Mouse (Mus musculus) layer of hippocampus, adult 9-10 months (tissue): ENCODE results near the gene Ano5.
A peak's percentile ranks its signal among the peaks of the same experiment; 100 is the strongest.

Experiments
- DNase-seq: peaks from one replicate; pipeline ENCODE4 v3.0.0; 2022; ENCODE audit warnings: low spot score

The Ano5 gene

DNA sequence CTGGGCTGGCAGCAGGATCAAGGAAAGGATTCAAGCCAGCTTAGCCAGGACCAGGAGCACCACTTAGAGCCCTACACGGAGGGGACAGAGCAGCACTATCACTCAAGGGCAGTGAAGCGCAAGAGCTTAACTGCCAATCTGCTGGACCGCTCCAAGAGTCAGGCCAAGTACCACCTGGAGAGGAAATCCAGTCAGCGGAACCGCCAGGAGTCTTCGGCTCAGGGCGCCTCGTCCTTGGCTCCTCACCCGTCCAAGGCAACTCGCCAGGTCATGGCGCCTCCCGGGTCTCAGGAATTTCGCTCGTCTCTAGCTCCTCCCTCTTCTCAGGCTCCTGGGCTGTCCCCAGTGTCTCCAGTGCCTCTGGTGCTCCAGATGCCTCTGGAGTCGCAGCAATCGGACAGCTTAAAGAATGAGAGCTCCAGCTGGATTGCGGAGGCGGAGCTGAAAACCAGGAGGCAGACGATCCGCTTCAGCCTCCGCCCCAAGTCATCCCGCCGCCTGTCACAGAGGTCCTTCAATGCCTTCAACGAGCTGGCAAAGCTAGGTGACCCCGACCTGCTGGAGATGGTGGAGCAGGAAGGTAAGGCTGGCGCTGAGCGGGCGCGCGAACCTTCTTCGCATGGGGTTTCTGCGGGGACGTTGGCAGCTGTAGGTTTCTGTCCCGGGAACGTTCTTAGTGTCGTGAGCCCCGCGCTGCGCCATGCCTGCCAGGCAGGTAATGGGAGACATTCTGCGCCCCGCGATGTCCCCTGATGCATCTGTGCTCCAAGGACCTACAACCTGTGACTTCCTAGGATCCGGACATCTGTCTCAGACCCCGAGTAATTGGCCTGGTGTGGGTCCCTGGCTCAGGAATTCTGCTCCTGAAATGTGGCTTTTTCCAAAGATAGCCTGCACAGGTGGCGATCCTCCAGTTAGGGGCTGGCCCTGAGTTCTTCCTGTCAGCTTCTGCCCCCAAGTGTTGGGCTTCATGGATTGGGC lies at the start of gene Ano5:
Gene Ano5, plus strand, starts transcription at position 359 of the 981 bp plus-strand sequence.
- peak; percentile 2 for DNase-seq

DNA sequence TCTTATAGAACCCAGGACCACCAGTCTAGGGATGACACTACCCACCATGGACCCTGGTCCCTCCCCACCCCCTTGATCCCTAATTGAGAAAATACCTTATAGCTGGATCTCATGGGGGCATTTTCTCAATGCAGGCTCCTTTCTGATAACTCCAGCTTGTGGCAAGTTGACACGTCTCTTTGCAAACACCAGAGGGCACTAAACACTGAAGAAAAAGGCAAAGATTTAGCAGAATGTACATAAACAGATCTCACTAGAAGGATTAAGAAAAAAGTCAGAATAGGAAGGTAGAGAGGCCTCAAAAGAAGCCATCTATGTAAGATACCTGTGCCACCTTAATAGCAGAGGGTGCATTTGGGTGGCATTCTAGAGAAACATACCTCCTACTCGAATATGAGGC lies 11.4 kb upstream of the Ano5 start:
- DNase-seq: no peak

DNA sequence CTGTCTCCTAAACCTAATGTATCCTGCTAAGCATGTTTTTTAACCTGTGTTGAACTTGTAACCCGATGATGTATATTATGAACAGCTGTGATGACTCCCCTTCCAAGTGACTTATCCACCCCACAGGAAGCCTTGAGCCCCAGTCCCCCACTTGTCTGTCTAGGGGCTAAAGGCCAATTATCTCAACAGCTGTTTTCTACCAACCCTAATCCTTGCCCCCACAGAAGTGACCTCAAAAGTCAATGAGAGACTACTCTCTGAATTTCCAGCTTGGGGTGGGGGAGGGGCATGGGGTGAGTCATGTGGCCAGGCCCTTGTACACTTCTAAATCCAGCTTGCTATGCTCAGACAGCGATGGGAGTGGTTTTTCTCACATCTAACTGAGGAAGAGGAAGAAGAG lies 6.9 kb upstream of the Ano5 start:
- no peak for DNase-seq

DNA sequence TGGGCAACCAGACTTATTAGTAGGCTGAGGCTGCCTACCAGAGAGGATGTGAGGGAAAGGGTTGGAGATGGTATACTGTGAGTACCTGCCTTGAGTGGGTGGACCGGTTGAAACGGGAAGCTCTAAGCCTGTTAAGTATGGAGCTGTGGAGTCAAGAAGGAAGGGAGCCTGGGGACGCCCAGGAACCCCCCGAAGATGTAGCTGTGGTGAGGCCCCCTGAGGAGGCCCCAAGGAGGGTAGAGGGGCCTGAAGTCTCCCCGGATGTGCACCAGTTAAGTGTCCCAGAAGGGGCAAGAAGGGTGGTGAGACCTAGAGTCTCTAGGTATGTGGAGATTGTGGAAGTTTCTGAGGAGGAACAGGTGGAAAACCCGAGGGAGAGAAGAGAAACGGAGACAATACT lies 682 bp upstream of the Ano5 start:
- no peak for DNase-seq

DNA sequence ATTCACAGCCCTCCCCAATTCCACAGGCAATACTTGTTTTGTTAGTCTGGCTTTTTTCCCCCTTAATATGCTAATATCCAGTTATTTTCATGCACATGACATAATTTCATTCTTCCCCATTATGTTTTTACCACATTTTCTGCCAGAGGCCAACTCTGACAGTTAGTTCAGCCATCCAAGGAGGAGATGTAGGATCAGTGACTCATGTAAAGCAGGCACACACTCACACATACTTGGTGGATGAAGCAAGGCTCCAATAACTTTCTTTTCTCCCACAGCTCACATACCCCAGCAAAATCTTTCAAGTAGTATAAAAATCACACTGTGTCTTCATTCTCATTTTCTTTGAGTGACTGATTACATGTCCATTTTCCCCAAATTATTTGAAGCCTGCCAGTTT lies 28.5 kb downstream of the Ano5 start:
- no peak for DNase-seq

DNA sequence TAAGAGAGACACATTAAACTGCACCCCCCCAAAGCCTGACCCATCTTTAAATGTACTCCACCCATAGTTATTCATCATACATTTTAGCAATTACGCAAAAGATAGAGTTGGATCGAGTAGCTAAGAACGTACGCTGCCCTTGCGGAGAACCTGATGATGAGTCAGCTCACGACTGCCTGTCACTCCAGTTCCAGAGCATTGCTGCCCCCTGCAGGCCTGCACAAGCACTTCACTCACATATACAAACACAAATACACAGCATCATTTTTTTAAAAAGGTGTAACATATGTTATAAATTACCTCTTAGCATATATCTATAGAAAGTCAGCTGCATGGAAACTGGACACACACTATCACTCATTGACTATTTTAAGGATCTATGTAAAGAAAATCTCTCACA lies 29.9 kb downstream of the Ano5 start:
- no peak for DNase-seq

DNA sequence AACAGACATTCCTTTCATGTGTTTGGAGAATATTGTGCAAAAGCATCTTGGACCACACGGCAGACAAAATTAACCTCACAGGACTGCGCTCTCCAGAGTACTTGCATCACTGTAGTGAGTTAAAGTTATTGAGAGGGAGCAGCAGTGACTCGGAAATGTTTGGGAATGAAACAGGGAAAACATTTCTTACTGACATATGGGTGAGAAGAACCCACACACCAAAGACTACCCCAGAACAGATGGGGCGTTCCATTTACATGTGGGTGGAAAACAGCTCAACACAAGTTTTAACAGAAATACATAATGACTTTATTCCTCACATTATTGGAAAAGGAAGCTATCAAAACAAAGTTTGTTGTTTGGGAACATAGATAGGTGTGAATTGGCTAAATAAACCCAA lies 89.2 kb downstream of the Ano5 start:
- DNase-seq: peak; percentile 29

DNA sequence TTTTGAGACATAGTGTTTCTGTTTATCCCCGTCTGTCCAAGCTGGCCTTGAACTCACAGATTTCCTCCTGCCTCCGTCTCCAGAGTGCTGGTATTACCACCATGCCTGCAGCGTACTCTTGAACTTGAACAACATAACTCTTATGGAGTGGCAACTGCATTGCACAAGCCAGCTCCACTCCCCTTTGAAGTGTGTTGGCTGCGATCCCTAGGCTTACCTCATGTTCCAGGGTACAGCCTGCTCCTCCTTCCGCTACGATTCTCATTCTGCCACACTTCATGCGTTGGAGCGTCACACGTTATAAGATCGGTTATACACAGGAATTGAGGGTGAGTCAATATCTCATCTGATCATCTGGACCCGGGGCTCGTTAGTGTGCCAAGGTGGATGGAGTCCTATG lies 92.9 kb downstream of the Ano5 start:
- DNase-seq: no peak

DNA sequence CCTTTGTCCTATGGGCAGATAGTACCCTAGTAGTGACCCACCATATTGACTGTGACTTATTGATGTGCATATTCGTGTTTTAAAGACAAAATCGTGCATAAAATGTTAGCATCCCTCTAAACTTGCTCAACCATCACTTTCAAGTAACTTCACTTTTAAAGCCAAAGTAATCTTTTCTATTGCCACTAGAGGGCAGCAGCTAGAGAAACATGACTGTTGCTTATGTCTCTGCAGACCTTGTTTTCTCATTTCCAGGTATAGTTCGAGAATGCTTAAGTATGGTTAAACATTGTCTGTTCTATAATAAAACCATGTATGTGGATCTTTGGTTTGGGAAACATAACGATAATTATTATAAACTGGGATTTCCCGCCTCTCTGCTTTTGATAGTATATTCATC lies 103.6 kb downstream of the Ano5 start:
- DNase-seq: no peak

DNA sequence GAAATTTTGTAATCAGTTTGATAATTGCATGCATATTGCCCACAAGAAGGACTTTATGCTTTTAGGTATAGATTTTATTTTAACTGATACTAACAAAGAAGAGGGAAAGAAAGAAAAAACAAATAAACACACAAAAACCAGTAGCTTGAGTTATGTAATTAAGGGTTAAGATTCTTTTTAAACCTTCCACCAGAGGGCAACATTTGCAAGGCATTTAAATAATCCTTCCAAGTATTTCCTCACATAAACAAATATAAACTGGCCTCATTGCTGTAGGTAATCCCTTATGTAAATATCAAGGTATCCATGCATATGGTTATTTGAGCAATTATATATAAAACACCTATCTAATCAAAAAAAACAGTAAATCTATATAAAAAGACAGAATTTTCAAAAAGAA lies 107.1 kb downstream of the Ano5 start:
- no peak for DNase-seq

DNA sequence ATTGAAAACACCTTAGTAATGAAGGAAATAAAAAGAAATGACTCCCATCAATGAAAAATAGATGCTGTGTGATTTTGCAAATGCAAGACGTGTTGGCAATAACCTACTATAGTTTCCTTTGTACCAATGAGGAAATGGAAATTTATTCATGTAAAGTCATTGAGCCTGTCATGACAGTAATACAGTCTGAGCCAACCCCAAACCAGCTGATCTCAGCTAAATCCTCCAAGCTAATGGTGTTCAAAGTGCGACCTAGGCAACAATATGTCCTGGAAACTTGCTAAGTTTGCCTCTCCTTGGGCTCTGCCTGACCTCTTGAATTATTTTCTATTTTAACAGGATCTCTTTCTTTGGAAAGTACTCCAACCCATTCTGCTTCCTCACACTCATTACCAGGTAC lies 107.6 kb downstream of the Ano5 start:
- DNase-seq: no peak

DNA sequence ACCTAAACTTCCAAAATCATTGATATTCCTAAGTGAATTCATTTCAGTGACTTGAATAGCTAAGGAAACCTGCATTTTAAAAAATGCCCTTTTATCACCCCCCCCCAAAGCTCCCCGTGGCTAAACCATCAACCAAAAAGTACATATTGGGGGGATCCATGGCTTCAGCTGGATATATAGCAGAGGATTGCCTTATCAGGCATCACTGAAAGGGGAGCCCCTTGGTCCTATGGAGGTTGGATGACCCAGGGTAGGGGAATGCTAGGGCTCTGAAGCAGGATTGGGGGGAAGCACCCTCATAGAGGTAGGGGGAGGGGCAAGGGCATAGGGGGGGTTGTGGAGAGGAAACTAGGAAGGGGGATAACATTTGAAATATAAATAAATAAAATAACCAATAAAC lies 109.1 kb downstream of the Ano5 start:
- DNase-seq: no peak

DNA sequence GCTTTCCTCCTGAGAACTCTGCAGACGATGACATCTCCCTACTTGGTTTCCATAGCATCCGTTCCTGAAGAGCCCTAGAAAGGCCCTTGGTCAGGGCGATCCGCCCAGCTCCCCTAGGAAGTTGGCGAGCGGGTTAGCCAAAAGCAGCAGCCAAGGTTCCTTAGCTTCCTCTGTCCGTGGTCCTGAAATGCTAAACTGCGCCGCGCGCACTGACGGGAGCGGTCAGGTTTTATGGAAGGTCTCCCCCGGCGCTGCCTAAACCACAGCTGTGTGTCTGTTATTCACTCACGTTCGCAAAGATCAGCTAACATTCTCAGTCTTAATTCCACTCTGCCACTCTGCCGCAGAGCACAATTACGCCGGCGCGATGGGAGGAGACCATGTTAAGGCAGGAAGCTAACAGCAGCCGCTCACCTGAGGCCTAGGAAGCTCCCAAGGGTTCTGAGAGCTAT lies 110.9 kb downstream of the Ano5 start, which contains the start of gene Slc17a6:
Gene Slc17a6, plus strand, starts transcription at position 313 of the 452 bp plus-strand sequence.
- no peak for DNase-seq

DNA sequence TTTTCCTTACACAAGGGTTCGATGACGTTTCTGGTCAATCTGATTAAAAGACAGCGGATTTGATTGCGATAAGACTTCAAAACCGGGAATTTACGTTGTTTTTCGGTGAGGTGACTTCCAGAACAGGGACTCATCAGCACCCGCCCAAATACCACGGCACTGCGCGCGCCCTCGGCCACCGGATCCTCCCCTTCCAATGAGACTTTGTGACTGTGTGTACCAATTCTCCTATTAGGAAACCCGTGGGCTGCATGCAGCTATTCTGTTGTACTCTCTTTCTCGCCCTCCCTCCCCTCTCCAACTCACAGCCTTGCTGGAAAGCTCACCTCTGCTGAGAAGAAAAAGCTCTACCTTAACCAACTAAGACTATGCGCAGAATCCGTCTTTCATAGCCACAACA lies 111.4 kb downstream of the Ano5 start:
- DNase-seq: no peak

DNA sequence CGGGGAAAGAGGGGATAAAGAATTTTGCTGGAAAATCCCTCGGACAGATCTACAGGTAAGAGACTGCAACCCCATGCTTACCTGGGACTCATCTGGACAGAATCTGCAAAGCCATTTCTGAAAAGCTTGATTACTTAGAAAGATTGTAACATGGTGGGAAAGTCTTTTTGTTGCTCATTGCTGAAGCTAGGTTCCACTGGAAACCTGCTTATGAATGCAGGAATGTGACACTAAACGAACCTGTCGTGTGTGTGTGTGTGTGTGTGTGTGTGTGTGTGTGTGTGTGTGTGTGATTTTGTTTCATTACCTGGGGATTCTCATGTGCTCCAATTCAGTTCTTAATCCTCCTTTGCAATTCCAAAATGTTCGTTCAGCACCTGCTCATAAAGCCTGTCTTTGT lies 111.8 kb downstream of the Ano5 start:
- no peak for DNase-seq

DNA sequence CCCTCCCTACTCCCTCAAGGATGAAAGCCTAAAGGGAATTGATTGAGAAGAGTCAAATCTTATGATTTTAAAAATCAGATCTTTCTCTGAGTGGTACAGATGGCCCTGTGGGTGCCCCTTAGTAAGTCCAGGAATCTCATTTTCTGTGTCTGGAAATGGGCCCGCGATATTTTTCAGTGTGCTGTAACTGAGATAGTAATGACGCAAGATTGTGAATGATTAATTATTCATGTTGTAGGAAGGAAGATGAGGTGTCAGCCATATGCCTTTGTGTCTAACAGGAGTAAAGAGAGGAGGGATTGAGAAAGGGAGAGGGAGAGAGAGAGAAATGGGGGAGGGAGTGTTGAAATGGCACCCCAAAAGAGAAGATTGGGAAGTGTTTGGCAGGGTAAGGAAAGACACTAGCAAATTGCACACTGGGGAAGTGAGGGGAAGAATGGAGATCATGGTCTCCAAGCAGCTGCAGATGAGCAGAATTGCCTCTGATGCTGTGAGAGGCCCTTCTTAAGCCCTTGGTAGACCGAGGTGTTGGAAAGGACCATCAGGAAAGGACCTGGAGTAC lies 113.6 kb downstream of the Ano5 start:
- no peak for DNase-seq

DNA sequence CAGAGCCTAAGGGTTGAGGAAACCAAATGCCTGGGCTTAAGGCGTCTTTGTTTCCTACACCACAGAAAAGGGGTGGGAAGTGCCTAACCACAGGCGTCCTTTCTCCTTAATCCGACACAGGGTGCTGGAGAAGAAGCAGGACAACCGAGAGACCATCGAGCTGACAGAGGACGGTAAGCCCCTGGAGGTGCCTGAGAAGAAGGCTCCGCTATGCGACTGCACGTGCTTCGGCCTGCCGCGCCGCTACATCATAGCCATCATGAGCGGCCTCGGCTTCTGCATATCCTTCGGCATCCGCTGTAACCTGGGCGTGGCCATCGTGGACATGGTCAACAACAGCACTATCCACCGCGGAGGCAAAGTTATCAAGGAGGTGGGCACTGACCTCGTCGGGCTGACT lies 114.3 kb downstream of the Ano5 start:
- no peak for DNase-seq

DNA sequence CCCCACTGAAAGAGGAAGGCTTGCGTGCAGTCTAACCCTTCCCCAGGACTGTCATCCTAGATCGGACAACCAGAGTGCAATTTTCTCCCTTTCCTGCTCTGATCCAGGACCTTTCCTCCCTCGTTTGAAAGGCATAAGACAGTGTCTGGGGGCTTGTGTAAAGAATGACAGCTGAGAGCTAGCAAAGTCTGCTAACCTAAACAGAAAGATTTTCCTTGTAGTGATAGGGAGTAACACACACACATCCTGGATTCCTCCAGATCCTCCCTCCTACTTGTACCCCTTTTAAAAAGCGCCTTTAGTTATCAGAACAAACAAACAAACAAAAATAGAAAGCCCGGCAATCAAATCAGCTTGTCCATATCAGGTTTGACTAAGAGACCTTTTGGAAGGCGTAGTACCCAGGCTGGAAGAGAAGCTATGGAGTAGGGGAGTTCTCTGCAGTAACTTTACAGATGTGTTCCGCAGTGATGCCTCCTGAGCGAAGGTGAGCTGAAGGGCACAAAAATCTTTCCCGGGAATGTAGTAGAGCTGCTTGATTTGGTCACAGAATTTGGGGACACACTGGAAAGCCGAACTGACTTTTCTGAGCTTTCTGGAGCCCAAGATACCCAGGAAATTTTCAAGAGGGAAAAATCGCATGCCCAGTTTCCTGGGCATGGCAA lies 114.9 kb downstream of the Ano5 start:
- no peak for DNase-seq

DNA sequence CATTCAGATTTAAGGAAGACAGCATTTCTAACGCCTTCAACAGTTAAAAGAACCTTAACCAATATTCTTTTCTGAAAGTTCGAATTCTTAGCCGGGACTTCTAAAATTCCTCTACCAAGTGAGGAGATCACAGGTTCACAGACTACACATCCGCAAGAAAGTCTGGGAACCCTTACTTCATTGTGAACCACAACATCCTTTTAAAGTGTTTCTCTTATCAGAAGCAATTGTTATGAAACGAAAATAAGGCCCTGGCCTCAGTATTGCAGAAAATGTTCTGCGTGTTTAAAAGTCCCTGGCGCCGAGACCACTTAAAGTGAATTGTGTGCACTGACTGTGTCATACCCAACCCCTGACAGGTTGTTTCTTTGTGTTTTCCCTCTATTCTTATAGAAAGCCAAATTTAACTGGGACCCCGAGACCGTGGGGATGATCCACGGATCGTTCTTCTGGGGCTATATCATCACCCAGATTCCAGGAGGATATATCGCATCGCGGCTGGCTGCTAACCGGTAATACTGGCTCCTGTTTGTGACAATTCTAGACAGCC lies 115.7 kb downstream of the Ano5 start:
- no peak for DNase-seq

DNA sequence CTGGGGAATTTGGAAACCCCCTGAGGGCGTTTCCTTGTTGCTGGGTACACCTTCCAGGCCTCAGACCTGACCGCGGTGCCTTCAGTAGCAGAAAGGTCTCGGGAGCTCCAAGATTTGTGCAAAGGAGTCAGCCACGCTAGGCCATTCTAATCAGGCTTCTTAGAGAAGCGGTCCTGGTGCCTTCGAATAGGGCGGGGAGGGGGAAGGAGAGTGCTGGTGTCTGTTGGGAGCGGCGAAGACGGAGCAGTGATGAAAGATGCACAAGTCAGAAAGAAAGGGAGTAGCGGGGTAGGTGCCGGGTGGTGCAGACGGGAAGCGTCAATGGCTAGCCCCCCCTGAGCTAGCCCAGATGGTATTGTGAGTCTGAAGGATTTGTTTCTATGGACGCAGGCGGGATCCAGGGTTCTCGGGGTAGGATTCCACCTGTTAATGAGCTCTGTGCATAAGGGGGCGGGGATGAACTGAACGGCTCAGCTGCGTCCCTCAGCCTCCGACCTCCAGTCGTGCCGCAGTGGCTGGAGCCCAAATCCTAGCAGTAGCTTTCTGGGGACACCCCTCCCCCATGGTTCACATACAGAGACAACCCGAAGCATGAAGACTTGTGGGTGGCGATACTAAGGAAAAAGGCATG lies 116.3 kb downstream of the Ano5 start:
- no peak for DNase-seq

DNA sequence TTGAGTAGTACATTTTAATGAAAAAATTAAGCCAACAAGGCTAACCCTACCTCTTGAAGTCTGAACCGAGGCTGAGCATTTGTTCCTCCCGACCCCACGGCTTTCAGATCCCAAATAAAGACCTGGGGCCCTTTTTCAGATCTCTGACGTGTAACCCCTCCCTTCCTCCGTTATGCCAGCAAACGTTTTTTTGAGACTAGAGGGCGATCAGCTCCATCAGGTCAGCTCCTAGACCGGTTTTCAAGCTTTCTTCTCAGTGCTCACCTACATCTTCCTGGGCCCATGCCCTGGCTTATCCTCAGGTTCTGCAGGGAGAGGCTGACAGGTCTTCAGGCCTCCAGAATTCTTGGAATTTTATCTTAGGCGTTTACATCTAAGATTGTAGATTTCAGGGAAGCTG lies 116.8 kb downstream of the Ano5 start:
- no peak for DNase-seq

DNA sequence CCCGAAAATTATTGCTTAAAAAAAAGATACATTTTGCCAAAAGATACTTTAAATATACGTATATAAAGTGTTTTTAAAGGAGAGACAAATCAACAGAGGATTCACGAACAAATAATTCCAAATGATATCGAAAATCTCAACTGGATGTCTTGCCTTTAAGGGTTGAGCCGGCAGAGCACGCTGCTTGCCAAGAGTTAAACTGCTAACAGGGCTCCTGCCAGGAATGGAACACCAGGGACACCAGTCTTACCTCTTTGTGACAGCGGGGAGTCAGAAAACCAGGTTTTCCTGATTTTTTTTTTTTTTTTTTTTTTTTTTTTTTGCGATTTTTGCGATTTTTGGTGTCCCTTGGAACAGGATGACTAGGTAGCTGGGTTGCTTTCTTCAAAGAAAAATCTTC lies 117.5 kb downstream of the Ano5 start:
- DNase-seq: no peak
